Mouse (Mus musculus) CD4-positive helper T cell, adult 2 months (primary cell): Measurements from ENCODE around the gene Olfr979.
"Not testable (repeated sequence)": the region's sequence is repeated elsewhere in the genome, so short reads cannot be mapped to it uniquely, and the experiment has no call there.

Experiments used
- DNase-seq: peaks from one replicate; pipeline ENCODE4 v3.0.0-alpha.2; 2012; ENCODE audit warnings: low read depth, missing footprints, low spot score

Gene Olfr979

GRCm38 (mm10) chr9:40003365-40003764 is at the start of gene Olfr979:
TSS of gene Olfr979 (minus strand) at chr9:40003465.
- DNase-seq: no peak

- no peak for DNase-seq
Measured at GRCm38 (mm10) chr9:40050138-40050537, 46.9 kb upstream of the Olfr979 start.

DNA sequence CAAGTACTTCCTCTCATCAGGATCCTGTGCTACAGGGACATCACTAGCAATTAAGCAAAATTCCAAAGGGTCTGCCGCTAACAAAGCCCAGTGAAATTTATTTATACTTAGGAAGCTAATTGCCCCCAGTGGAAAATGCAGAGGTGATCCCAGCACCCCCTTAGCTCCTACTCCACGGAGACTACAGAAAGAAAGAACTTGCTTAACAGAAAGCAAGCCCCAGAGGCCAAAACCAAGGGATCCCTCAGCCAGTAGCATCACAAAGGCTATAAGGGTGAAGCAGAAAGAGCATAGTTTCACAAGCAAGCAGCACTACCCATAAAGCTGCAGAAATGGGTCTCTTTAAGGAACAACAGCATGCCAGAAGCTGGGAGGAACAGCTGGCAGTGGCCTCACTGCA is 17.9 kb upstream of the Olfr979 start, which contains the start of gene Olfr981:
Gene Olfr981, plus strand, starts transcription at position 301 of the 400 bp plus-strand sequence.
- DNase-seq: no peak

- no peak for DNase-seq
Measured at GRCm38 (mm10) chr9:40009482-40009881, 6.2 kb upstream of the Olfr979 start, which contains the start of gene Olfr980. TSS of gene Olfr980 (minus strand) at chr9:40009582.

DNA sequence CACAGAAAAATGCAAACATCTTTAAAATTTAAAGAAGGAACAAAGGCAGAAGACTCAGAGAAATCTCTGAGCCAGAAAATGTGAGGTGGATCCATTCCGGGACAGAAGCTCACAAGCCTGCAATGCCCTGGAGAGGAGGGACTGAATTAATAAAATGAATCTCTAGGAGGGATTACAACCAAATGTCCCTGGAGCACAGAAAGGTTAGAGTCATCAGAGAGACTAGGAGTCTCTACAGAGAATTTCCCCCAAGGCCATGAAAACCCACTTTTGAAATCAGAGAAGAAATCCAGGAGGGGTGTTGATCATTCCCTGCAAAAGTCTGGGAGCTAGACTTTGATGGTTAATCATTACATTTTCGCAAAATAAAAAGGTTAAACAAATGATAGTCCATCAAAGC is 11.5 kb downstream of the Olfr979 start, which contains the start of gene Olfr978:
Gene Olfr978, plus strand, starts transcription at position 301 of the 400 bp plus-strand sequence.
- no peak for DNase-seq

DNA sequence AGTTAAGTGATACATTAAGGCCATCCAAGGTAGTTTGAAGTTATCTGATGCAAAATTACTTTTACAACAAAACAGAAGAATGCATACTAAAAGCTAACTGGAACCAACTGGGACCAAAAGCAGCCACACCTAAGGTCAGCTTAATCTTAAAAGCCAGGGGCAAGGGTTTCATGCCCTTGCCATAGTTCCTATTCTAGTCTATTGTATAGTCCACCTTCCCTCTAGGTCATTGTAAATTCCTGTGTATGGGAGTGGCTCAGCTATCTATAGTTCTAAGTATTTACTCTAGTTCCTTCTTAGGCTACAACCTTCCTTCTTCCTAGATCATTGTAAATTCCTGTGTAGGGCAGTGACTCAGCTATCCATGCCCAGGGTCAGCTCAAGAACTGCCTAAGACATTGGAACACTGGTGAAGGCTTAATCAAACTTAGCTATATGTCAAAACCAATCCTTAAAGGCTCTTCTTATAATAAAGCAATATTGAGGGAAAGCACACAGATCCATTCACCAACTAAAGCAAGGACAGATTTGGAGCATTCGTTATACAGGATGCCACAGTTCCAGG is 26.6 kb downstream of the Olfr979 start:
- DNase-seq: not testable (repeated sequence)

DNA sequence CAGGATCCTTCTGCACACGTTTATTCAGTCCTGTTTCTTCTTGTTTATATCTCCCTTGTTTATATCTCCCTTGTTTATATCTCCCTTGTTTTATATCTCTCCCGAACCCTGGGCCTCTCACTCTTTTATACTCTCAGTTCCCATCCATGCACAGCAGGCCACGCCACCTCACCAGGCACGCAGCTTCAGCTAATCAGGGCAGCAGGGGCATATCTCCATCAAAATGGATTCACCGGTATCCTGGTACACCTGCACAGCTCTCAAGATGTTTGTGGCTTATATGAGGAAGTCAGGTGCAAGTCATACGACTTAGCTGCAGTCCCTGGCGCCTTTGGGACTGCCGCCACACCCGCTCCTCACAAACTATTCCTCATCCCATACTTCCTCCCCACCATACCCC is 42.2 kb downstream of the Olfr979 start, which contains the start of gene Olfr976:
Gene Olfr976, minus strand, starts transcription at position 101 of the 400 bp plus-strand sequence.
- DNase-seq: not testable (repeated sequence)

- DNase-seq: no peak
Measured at GRCm38 (mm10) chr9:39951946-39952345, 51.3 kb downstream of the Olfr979 start, which contains the start of gene Olfr975. TSS of gene Olfr975 (minus strand) at chr9:39952046.
